ENCODE assay signal across 8 mouse cellular contexts in the genomic region with DNA sequence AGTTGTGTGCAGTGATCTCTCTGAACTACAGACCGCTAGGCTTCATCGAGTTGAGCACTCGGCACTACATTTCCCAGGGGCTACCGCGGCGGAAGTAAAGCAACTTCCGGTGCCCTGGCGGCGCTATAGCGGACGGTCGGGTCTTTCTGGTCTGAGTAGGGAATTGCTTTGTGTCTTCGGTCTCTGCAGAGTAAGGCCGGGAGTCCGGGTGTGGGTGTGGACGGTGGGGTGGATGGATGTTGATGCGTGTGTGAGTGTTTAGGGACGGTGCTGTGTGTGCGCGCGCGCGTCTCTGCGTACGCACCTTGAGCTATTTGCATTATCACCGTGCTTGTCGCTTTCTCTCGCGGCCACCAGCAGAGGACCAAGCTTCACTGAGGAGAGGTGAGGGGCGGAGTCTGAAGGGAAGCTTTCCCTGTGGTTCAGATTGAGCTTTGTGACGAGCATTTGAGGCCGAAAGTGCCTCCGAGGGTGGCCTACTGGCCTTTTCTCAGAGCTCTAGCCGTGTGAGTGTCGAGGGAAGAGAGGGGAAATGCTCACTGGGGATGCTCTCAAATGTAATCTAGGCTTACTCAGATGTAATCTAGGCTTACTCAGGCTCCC. TPM values are rescaled to one million over a fixed set of nuclear protein-coding genes. Genes with fewer than 3 reads are reported as not detected.
DNase-seq lines count a peak whose midpoint lies in the region; ATAC-seq and TF ChIP-seq lines count a peak whose summit lies in the region.

A gene (plus strand): TSS at position 109 of the 603 bp plus-strand sequence.

- peak; percentile 94 for TF ChIP-seq POLR2A in heart, adult 2 months (IDR thresholded peaks at IDR 0.05; ENCODE audit: insufficient read depth, low read depth, low read length)

- H3K9ac ChIP-seq in embryonic facial prominence, embryonic 14.5 days (ENCODE audit: low read depth, low read length) = peak within 1 kb of the TSS; percentile 90
- H3K9ac ChIP-seq in heart, adult 2 months (ENCODE audit: low read depth, low read length) = peak within 1 kb of the TSS; percentile 85
- peak within 1 kb of the TSS; percentile 92 for H3K9ac ChIP-seq in limb, embryonic 13.5 days
- H3K9ac ChIP-seq in midbrain, embryonic 16.5 days (ENCODE audit: low read depth, low read length) = peak within 1 kb of the TSS; percentile 78

- H3K4me2 ChIP-seq in embryonic facial prominence, embryonic 14.5 days (ENCODE audit: low read depth, low read length) = peak within 1 kb of the TSS; percentile 80
- H3K4me2 ChIP-seq in limb, embryonic 13.5 days (replicated peaks) = peak within 1 kb of the TSS; percentile 77
- H3K4me2 ChIP-seq in midbrain, embryonic 16.5 days (ENCODE audit: low read length) = peak within 1 kb of the TSS; percentile 64

- peak within 1 kb of the TSS; percentile 96 for H3K27ac ChIP-seq in embryonic facial prominence, embryonic 14.5 days (replicated peaks; ENCODE audit: low read depth, low read length)
- peak within 1 kb of the TSS; percentile 77 for H3K27ac ChIP-seq in heart, adult 2 months
- peak within 1 kb of the TSS; percentile 94 for H3K27ac ChIP-seq in limb, embryonic 13.5 days
- H3K27ac ChIP-seq in midbrain, embryonic 16.5 days (ENCODE audit: low read length) = peak within 1 kb of the TSS; percentile 95

- H3K79me2 ChIP-seq in heart, adult 2 months (replicated peaks; ENCODE audit: control insufficient read depth, insufficient read depth, low read length) = 0 out of 2 replicates have a peak, but pooled peaks cover 2% of the 10 kb centered on the region

- H3K27me3 ChIP-seq in embryonic facial prominence, embryonic 14.5 days (replicated peaks; ENCODE audit: control insufficient read depth, insufficient read depth, low read length) = no peaks in the 10 kb centered on the region
- H3K27me3 ChIP-seq in heart, adult 2 months (ENCODE audit: control insufficient read depth, insufficient read depth, low read length) = no peaks in the 10 kb centered on the region
- H3K27me3 ChIP-seq in limb, embryonic 13.5 days = no peaks in the 10 kb centered on the region
- no peaks in the 10 kb centered on the region for H3K27me3 ChIP-seq in midbrain, embryonic 16.5 days (ENCODE audit: control insufficient read depth, insufficient read depth, low read depth, low read length)

- no peaks in the 10 kb centered on the region for H3K36me3 ChIP-seq in embryonic facial prominence, embryonic 14.5 days (ENCODE audit: control insufficient read depth, insufficient read depth, low read length)
- no peaks in the 10 kb centered on the region for H3K36me3 ChIP-seq in heart, adult 2 months (ENCODE audit: control insufficient read depth, insufficient read depth, low read length)
- H3K36me3 ChIP-seq in limb, embryonic 13.5 days = peaks cover 10% of the 10 kb centered on the region
- no peaks in the 10 kb centered on the region for H3K36me3 ChIP-seq in midbrain, embryonic 16.5 days (ENCODE audit: control insufficient read depth, insufficient read depth, low read length)

- no peaks in the 10 kb centered on the region for H3K9me3 ChIP-seq in embryonic facial prominence, embryonic 14.5 days (ENCODE audit: control insufficient read depth, low read length)
- H3K9me3 ChIP-seq in limb, embryonic 13.5 days = no peaks in the 10 kb centered on the region
- no peaks in the 10 kb centered on the region for H3K9me3 ChIP-seq in midbrain, embryonic 16.5 days (replicated peaks; ENCODE audit: control insufficient read depth, low read length, poor library complexity, severe bottlenecking)

- intact Hi-C loops in heart, adult 2 months (cut with DNase I) = loop anchor here (5.0 kb wide), 1 partner anchor 71 kb away; no protein-coding TSS in a partner anchor

- peak; percentile 26; the same call in 1 of the 2 replicates for TF ChIP-seq EP300 in heart, adult 2 months (IDR thresholded peaks at IDR 0.05; ENCODE audit: insufficient read depth, low read depth, low read length)

- TF ChIP-seq CTCF in heart, adult 2 months (IDR thresholded peaks at IDR 0.05) = peak; percentile 68

- ATAC-seq in embryonic facial prominence, embryonic 14.5 days (ENCODE audit: low read depth) = peak; percentile 96
- ATAC-seq in limb, embryonic 13.5 days (ENCODE audit: low FRiP score, low read depth) = peak; percentile 95
- ATAC-seq in midbrain, embryonic 16.5 days = peak; percentile 92

- WGBS in embryonic facial prominence, embryonic 14.5 days = under 1% methylated on average over 35 of the region's 35 CpGs
- under 1% methylated on average over 35 of the region's 35 CpGs for WGBS in heart, adult 2 months
- WGBS in limb, embryonic 13.5 days = under 1% methylated on average over 35 of the region's 35 CpGs
- 0% methylated on average over 35 of the region's 35 CpGs for WGBS in midbrain, embryonic 16.5 days

- H3K4me3 ChIP-seq in embryonic facial prominence, embryonic 14.5 days (ENCODE audit: low read depth, low read length) = peak within 1 kb of the TSS; percentile 62
- H3K4me3 ChIP-seq in heart, adult 2 months = peak within 1 kb of the TSS; percentile 69
- H3K4me3 ChIP-seq in limb, embryonic 13.5 days = peak within 1 kb of the TSS; percentile 73
- peak within 1 kb of the TSS; percentile 58 for H3K4me3 ChIP-seq in midbrain, embryonic 16.5 days (ENCODE audit: low read depth, low read length)

- peaks cover 10% of the 10 kb centered on the region; the same call in 1 of the 2 replicates for H3K4me1 ChIP-seq in embryonic facial prominence, embryonic 14.5 days (ENCODE audit: control insufficient read depth, insufficient read depth, low read length)
- H3K4me1 ChIP-seq in heart, adult 2 months (ENCODE audit: control insufficient read depth, insufficient read depth, low read length) = no peaks in the 10 kb centered on the region; the same call in 1 of the 2 replicates
- peaks cover 14% of the 10 kb centered on the region for H3K4me1 ChIP-seq in limb, embryonic 13.5 days
- peaks cover 32% of the 10 kb centered on the region for H3K4me1 ChIP-seq in midbrain, embryonic 16.5 days (ENCODE audit: control insufficient read depth, insufficient read depth, low read length)

- DNase-seq in 3T3-L1 (ENCODE audit: low read depth, low spot score) = peak; percentile 87
- DNase-seq in adrenal gland, postnatal 4 days (ENCODE audit: low spot score in 2 of 2) = peak; percentile 55 to 74
- peak; percentile 94 for DNase-seq in embryonic facial prominence, embryonic 14.5 days (ENCODE audit: low spot score)
- DNase-seq in heart, adult 2 months = peak; percentile 87 to 88
- peak; percentile 80 to 88 for DNase-seq in kidney, adult 8-10 months
- peak; percentile 74 to 85 for DNase-seq in spleen, postnatal 10 days (ENCODE audit: low spot score in 2 of 2)

RNA-seq across cellular contexts. Expression of the gene that starts here (rescaled TPM):
- 10 to 100 TPM; 21.6 to 23.0 TPM for total RNA-seq in adrenal gland, postnatal 4 days (2021)
- 30.4 and 33.5 TPM in 2 replicates for polyA plus RNA-seq in embryonic facial prominence, embryonic 14.5 days (2014; fragmentation: Nextera tagmentation; extraction: Ambion mirVana)
- total RNA-seq in heart, adult 2 months (2021) = 1 to 10 TPM; 8.8 to 8.9 TPM
- 1.6 and 3.7 TPM in 2 replicates for polyA plus RNA-seq in heart, adult 2 months (2012; rRNA removed)
- polyA plus RNA-seq in limb, embryonic 13.5 days (2015; fragmentation: Nextera tagmentation; extraction: Ambion mirVana) = 47.5 TPM in 2 replicates
- polyA plus RNA-seq in midbrain, embryonic 16.5 days (2015; fragmentation: Nextera tagmentation; extraction: Ambion mirVana) = 111 and 125 TPM in 2 replicates

Comparison
In these comparisons a context has a peak if more than half of its experiments do, and no peak if none do; other contexts are left out.
1. Peak in every context shown above with its lines: DNase-seq, ATAC-seq, H3K4me3 ChIP-seq and H3K27ac ChIP-seq.